Mouse (Mus musculus) liver, adult 2 months (tissue): Measurements from ENCODE around the gene Iqcc. TPM values are rescaled to one million over a fixed set of nuclear protein-coding genes. Genes with fewer than 3 reads are reported as not detected.

ENCODE experiments used
- DNase-seq: peaks from one replicate; pipeline ENCODE4 v3.0.0-alpha.2; 2011; ENCODE audit warnings: low read depth, low spot score; ENCODE audit errors: extremely low read depth
- H3K27ac ChIP-seq: fragments of 200-500 bp; replicated peaks from 2 replicates; pipeline ENCODE4 v1.5.1; 2012; ENCODE audit warnings: low read depth, mild to moderate bottlenecking, control low read depth, inconsistent platforms, low read length; ENCODE audit not compliant: insufficient read depth
- H3K27me3 ChIP-seq: fragments of 200-500 bp; 2 replicates; pipeline ENCODE4 v1.6.1; 2012; ENCODE audit warnings: mild to moderate bottlenecking, moderate library complexity, low read length, inconsistent platforms; ENCODE audit not compliant: control insufficient read depth, insufficient read depth
- H3K36me3 ChIP-seq: fragments of 200-500 bp; 2 replicates; pipeline ENCODE4 v1.6.1; 2012; ENCODE audit warnings: low read length, inconsistent platforms; ENCODE audit not compliant: control insufficient read depth, insufficient read depth
- H3K4me1 ChIP-seq: fragments of 200-500 bp; 2 replicates; pipeline ENCODE4 v1.6.1; 2011; ENCODE audit warnings: low read length; ENCODE audit not compliant: control insufficient read depth, insufficient read depth
- H3K4me3 ChIP-seq: fragments of 200-500 bp; 2 replicates; pipeline ENCODE4 v1.5.1; 2011; ENCODE audit warnings: low read depth, mild to moderate bottlenecking, control low read depth, low read length, moderate library complexity; ENCODE audit not compliant: insufficient read depth
- H3K79me2 ChIP-seq: fragments of 200-500 bp; 2 replicates; pipeline ENCODE4 v1.6.1; 2012; ENCODE audit warnings: inconsistent platforms, mild to moderate bottlenecking, low read length, moderate library complexity; ENCODE audit not compliant: control insufficient read depth, insufficient read depth
- H3K9ac ChIP-seq: fragments of 200-500 bp; 2 replicates; pipeline ENCODE4 v1.6.1; 2012; ENCODE audit warnings: low read depth, mild to moderate bottlenecking, control low read depth, inconsistent platforms, low read length
- CTCF ChIP-seq: fragments of 200-500 bp; IDR thresholded peaks from 2 replicates; pipeline ENCODE4 v1.5.1; 2011; ENCODE audit warnings: low read depth, low read length, control low read depth
- POLR2A ChIP-seq: fragments of 200-500 bp; IDR thresholded peaks from 2 replicates; pipeline ENCODE4 v1.6.1; 2011; ENCODE audit warnings: low read length, control low read depth; ENCODE audit not compliant: insufficient read depth; ENCODE audit errors: extremely low read depth
- WGBS: fragments of 180-500 bp; shearing (Covaris S2); methylation state at CpG from one replicate; pipeline ENCODE4 v1.1.7; 2018; 5-methylcytosine and 5-hydroxymethylcytosine counted together
- polyA plus RNA-seq: library from polyadenylated mRNA; depleted of rRNA; stranded (reverse); fragments of >200 nt; gene quantifications from 2 replicates; pipeline ENCODE4 v1.2.3, GENCODE M21; 2012
- total RNA-seq: library from RNA; depleted of rRNA; stranded (reverse); fragments of >200 nt; gene quantifications from 2 replicates; pipeline ENCODE4 v1.2.3, GENCODE M21; 2014

Iqcc gene
- total and polyA plus RNA-seq, 2 experiments = 11.3 to 23.0 TPM

- Histone ChIP-seq H3K4me3 (no peak overlapping the region), H3K4me1 (no peaks in the 10 kb centered on the region), H3K9ac (no peak overlapping the region), H3K27me3 (no peaks in the 10 kb centered on the region), H3K27ac (no peak overlapping the region), H3K79me2 (no peaks in the 10 kb centered on the region), H3K36me3 (peaks cover 58% of the 10 kb centered on the region)
- DNase-seq = no peak
- no peak for TF ChIP-seq POLR2A
- no peak for TF ChIP-seq CTCF
- 95% methylated on average over 12 of the region's 12 CpGs for WGBS
These were observed 13.0 kb upstream of the Iqcc start for GRCm38 (mm10) chr4:129631867-129632266.

GRCm38 (mm10) chr4:129630944-129631343, 12.0 kb upstream of the Iqcc start:
- Histone ChIP-seq H3K4me3 (no peak overlapping the region), H3K9ac (no peak overlapping the region), H3K4me1 (no peaks in the 10 kb centered on the region), H3K27me3 (no peaks in the 10 kb centered on the region), H3K79me2 (no peaks in the 10 kb centered on the region), H3K36me3 (peaks cover 56% of the 10 kb centered on the region), H3K27ac (no peak overlapping the region)
- TF ChIP-seq CTCF = no peak
- TF ChIP-seq POLR2A = no peak
- DNase-seq = peak; percentile 33
- WGBS = 57% methylated on average over 4 of the region's 4 CpGs

GRCm38 (mm10) chr4:129626035-129626434, 7.1 kb upstream of the Iqcc start:
- Histone ChIP-seq H3K4me3 (no peak overlapping the region), H3K9ac (no peak overlapping the region), H3K36me3 (peaks cover 24% of the 10 kb centered on the region), H3K27ac (no peak overlapping the region), H3K4me1 (peaks cover 10% of the 10 kb centered on the region), H3K79me2 (0 out of 2 replicates have a peak, but pooled peaks cover 4% of the 10 kb centered on the region), H3K27me3 (no peaks in the 10 kb centered on the region)
- no peak for TF ChIP-seq POLR2A
- TF ChIP-seq CTCF = no peak
- no peak for DNase-seq
- WGBS = 76% methylated on average over 6 of the region's 6 CpGs

- H3K9ac ChIP-seq = no peak overlapping the region
- peaks cover 10% of the 10 kb centered on the region for H3K4me1 ChIP-seq
- no peak for DNase-seq
- 68% methylated on average over 4 of the region's 4 CpGs for WGBS
- no peak overlapping the region for H3K27ac ChIP-seq
- no peak overlapping the region for H3K4me3 ChIP-seq
- H3K79me2 ChIP-seq = 0 out of 2 replicates have a peak, but pooled peaks cover 4% of the 10 kb centered on the region
- no peaks in the 10 kb centered on the region for H3K27me3 ChIP-seq
- peaks cover 21% of the 10 kb centered on the region for H3K36me3 ChIP-seq
- TF ChIP-seq CTCF = no peak
- TF ChIP-seq POLR2A = no peak
These were observed 6.6 kb upstream of the Iqcc start for GRCm38 (mm10) chr4:129625496-129625895.

GRCm38 (mm10) chr4:129625029-129625370, 6.1 kb upstream of the Iqcc start:
- Histone ChIP-seq H3K79me2 (0 out of 2 replicates have a peak, but pooled peaks cover 4% of the 10 kb centered on the region), H3K27me3 (no peaks in the 10 kb centered on the region), H3K4me1 (peaks cover 10% of the 10 kb centered on the region), H3K27ac (peak overlapping the region; percentile 7), H3K36me3 (peaks cover 17% of the 10 kb centered on the region), H3K9ac (no peak overlapping the region; the same call in 1 of the 2 replicates), H3K4me3 (peak overlapping the region; percentile 13; the same call in 1 of the 2 replicates)
- TF ChIP-seq CTCF (no peak), POLR2A (no peak)
- WGBS = 51% methylated on average over 6 of the region's 6 CpGs
- peak; percentile 15 for DNase-seq

GRCm38 (mm10) chr4:129624281-129625028, 5.6 kb upstream of the Iqcc start:
- DNase-seq = peak; percentile 88
- H3K27ac ChIP-seq = peak overlapping the region; percentile 70
- H3K27me3 ChIP-seq = no peaks in the 10 kb centered on the region
- 0 out of 2 replicates have a peak, but pooled peaks cover 4% of the 10 kb centered on the region for H3K79me2 ChIP-seq
- TF ChIP-seq CTCF (no peak), POLR2A (no peak)
- H3K4me1 ChIP-seq = peaks cover 10% of the 10 kb centered on the region
- no peak overlapping the region; the same call in 1 of the 2 replicates for H3K9ac ChIP-seq
- H3K36me3 ChIP-seq = peaks cover 13% of the 10 kb centered on the region
- 7% methylated on average over 18 of the region's 18 CpGs for WGBS
- H3K4me3 ChIP-seq = peak overlapping the region; percentile 67
